ENCODE assay signal across 26 mouse cellular contexts in genomic region chr6:104990366-104990765, GRCm38 (mm10).
"Had no signal": no experiment of that assay in that cellular context is flagged by ENCODE, and none has a peak within 500 bp of the region (broad histone marks: within the 10 kb centered on the region; RNA-seq: fewer than 3 reads in every experiment).

No protein-coding gene starts in this region.

- ATAC-seq: hindbrain, postnatal 0 days; intestine, embryonic 16.5 days; liver, embryonic 12.5 days had no signal

- DNase-seq: gastrocnemius, postnatal 10 days; gastrocnemius, postnatal 25 days; heart, adult 18-20 months; heart, postnatal 10 days; heart, postnatal 4 days; kidney, adult 11 months; kidney, adult 2 months; kidney, adult 9 months; kidney, postnatal 14 days; kidney, postnatal 36 days; layer of hippocampus, adult 9-11 months; layer of hippocampus, postnatal 36 days; left cerebral cortex, postnatal 4 days had no signal

- H3K4me2 ChIP-seq: heart, embryonic 12.5 days; hindbrain, embryonic 13.5 days; hindbrain, embryonic 15.5 days; kidney, embryonic 15.5 days; limb, embryonic 13.5 days; limb, embryonic 15.5 days; liver, embryonic 12.5 days had no signal

- H3K9ac ChIP-seq: heart, embryonic 12.5 days; hindbrain, embryonic 13.5 days; hindbrain, embryonic 15.5 days; kidney, embryonic 15.5 days; limb, embryonic 13.5 days; limb, embryonic 15.5 days; liver, embryonic 12.5 days; liver, embryonic 14.5 days had no signal

- H3K4me1 ChIP-seq: heart, embryonic 10.5 days; heart, embryonic 12.5 days; hindbrain, embryonic 10.5 days; hindbrain, embryonic 13.5 days; hindbrain, embryonic 15.5 days; kidney, embryonic 15.5 days; limb, embryonic 13.5 days; limb, embryonic 15.5 days; liver, embryonic 12.5 days had no signal

- H3K27ac ChIP-seq: heart, embryonic 10.5 days; hindbrain, embryonic 10.5 days; hindbrain, embryonic 13.5 days; hindbrain, embryonic 15.5 days; hindbrain, postnatal 0 days; kidney, embryonic 15.5 days; kidney, postnatal 0 days; limb, embryonic 13.5 days; limb, embryonic 15.5 days; liver, embryonic 12.5 days; liver, embryonic 14.5 days had no signal

- H3K4me3 ChIP-seq: heart, embryonic 10.5 days; heart, embryonic 12.5 days; hindbrain, embryonic 10.5 days; hindbrain, embryonic 13.5 days; hindbrain, embryonic 15.5 days; kidney, embryonic 15.5 days; limb, embryonic 13.5 days; limb, embryonic 15.5 days; liver, embryonic 12.5 days had no signal

- H3K36me3 ChIP-seq: heart, embryonic 10.5 days; heart, embryonic 12.5 days; hindbrain, embryonic 10.5 days; hindbrain, embryonic 13.5 days; hindbrain, embryonic 15.5 days; kidney, embryonic 15.5 days; limb, embryonic 13.5 days; limb, embryonic 15.5 days; liver, embryonic 12.5 days had no signal

- H3K9me3 ChIP-seq: heart, embryonic 10.5 days; heart, embryonic 12.5 days; hindbrain, embryonic 10.5 days; hindbrain, embryonic 13.5 days; hindbrain, embryonic 15.5 days; kidney, embryonic 15.5 days; limb, embryonic 13.5 days; limb, embryonic 15.5 days; liver, embryonic 12.5 days had no signal

- H3K27me3 ChIP-seq: heart, embryonic 12.5 days; hindbrain, embryonic 13.5 days; hindbrain, embryonic 15.5 days; kidney, embryonic 15.5 days; limb, embryonic 13.5 days; limb, embryonic 15.5 days; liver, embryonic 12.5 days had no signal
